Mouse (Mus musculus) c-Kit-positive CD71-positive TER-119-positive erythroid progenitor cells, embryonic 14.5 days (primary cell): ENCODE measurements around the gene Nol12.
A peak's percentile ranks its signal among the peaks of the same experiment; 100 is the strongest.

Experiments
- DNase-seq: peaks from one replicate; pipeline ENCODE4 v3.0.0-alpha.2; 2013; ENCODE audit warnings: low spot score

The Nol12 gene

GRCm38 (mm10) chr15:78934784-78935320 is at the start of gene Nol12:
TSS of gene Nol12 (plus strand) at chr15:78934933.
- peak; percentile 85 for DNase-seq

GRCm38 (mm10) chr15:78889401-78889853 is 45.3 kb upstream of the Nol12 start:
- no peak for DNase-seq

- DNase-seq: no peak
Observed at GRCm38 (mm10) chr15:78892440-78892839, 42.3 kb upstream of the Nol12 start.

GRCm38 (mm10) chr15:78894726-78895125 is 40.0 kb upstream of the Nol12 start:
- DNase-seq: no peak

GRCm38 (mm10) chr15:78895741-78896140 is 39.0 kb upstream of the Nol12 start:
- no peak for DNase-seq

GRCm38 (mm10) chr15:78896149-78896548 is 38.6 kb upstream of the Nol12 start:
- no peak for DNase-seq

GRCm38 (mm10) chr15:78897488-78897887 is 37.2 kb upstream of the Nol12 start:
- DNase-seq: no peak

- no peak for DNase-seq
Observed at GRCm38 (mm10) chr15:78898507-78899001, 36.2 kb upstream of the Nol12 start.

GRCm38 (mm10) chr15:78899409-78899739 is 35.4 kb upstream of the Nol12 start, which contains the start of gene Gm49510:
TSS of gene Gm49510 (plus strand) at chr15:78899667.
- no peak for DNase-seq

GRCm38 (mm10) chr15:78899740-78900584 is 34.8 kb upstream of the Nol12 start, which contains the start of gene Sh3bp1:
TSS of gene Sh3bp1 (plus strand) at chr15:78899768.
- no peak for DNase-seq

- DNase-seq: no peak
Observed at GRCm38 (mm10) chr15:78900585-78901421, 33.9 kb upstream of the Nol12 start.

- no peak for DNase-seq
Observed at GRCm38 (mm10) chr15:78901422-78901789, 33.3 kb upstream of the Nol12 start.

GRCm38 (mm10) chr15:78903243-78903642 is 31.5 kb upstream of the Nol12 start:
- peak; percentile 86 for DNase-seq

- no peak for DNase-seq
Observed at GRCm38 (mm10) chr15:78908399-78908798, 26.3 kb upstream of the Nol12 start.

- no peak for DNase-seq
Observed at GRCm38 (mm10) chr15:78908982-78909381, 25.8 kb upstream of the Nol12 start.

GRCm38 (mm10) chr15:78912040-78912439 is 22.7 kb upstream of the Nol12 start:
- no peak for DNase-seq

- peak; percentile 96 for DNase-seq
Observed at GRCm38 (mm10) chr15:78913632-78914090, 21.1 kb upstream of the Nol12 start, which contains the start of gene Pdxp. TSS of gene Pdxp (plus strand) at chr15:78913919.

- DNase-seq: no peak
Observed at GRCm38 (mm10) chr15:78914091-78914822, 20.5 kb upstream of the Nol12 start.

- DNase-seq: no peak
Observed at GRCm38 (mm10) chr15:78914823-78915659, 19.7 kb upstream of the Nol12 start.

- peak; percentile 78 for DNase-seq
Observed at GRCm38 (mm10) chr15:78915660-78916017, 19.1 kb upstream of the Nol12 start.
